Mouse (Mus musculus) spleen, adult 2 months (tissue): ENCODE data around the gene Fgfr2. TPM values are rescaled to one million over a fixed set of nuclear protein-coding genes. Genes with fewer than 3 reads are reported as not detected.

ENCODE experiments used
- DNase-seq, 2 experiments: peaks; one replicate each; pipeline versions ENCODE4 v3.0.0 to v3.0.0-alpha.2; 2012 to 2021; ENCODE audit warnings: low spot score in 2 of 2, low read depth in 1 of 2
- H3K27ac ChIP-seq: fragments of 200-500 bp; 2 replicates; pipeline ENCODE4 v1.5.1; 2012; ENCODE audit warnings: low read length, inconsistent platforms; ENCODE audit not compliant: insufficient read depth
- H3K27me3 ChIP-seq: fragments of 200-500 bp; 2 replicates; pipeline ENCODE4 v1.6.1; 2012; ENCODE audit warnings: mild to moderate bottlenecking, moderate library complexity, low read length, inconsistent platforms; ENCODE audit not compliant: control insufficient read depth, insufficient read depth
- H3K36me3 ChIP-seq: fragments of 200-500 bp; 2 replicates; pipeline ENCODE4 v1.6.1; 2012; ENCODE audit warnings: mild to moderate bottlenecking, low read length, inconsistent platforms; ENCODE audit not compliant: control insufficient read depth, insufficient read depth
- H3K4me1 ChIP-seq: fragments of 200-500 bp; 2 replicates; pipeline ENCODE4 v1.6.1; 2011; ENCODE audit warnings: inconsistent platforms; ENCODE audit not compliant: control insufficient read depth, insufficient read depth, insufficient read length
- H3K4me3 ChIP-seq: fragments of 200-500 bp; 2 replicates; pipeline ENCODE4 v1.5.1; 2011; ENCODE audit warnings: mild to moderate bottlenecking, inconsistent platforms; ENCODE audit not compliant: insufficient read depth, insufficient read length; ENCODE audit errors: extremely low read depth
- CTCF ChIP-seq: fragments of 200-500 bp; IDR thresholded peaks from 2 replicates; pipeline ENCODE4 v1.5.1; 2011; ENCODE audit warnings: mild to moderate bottlenecking, inconsistent platforms; ENCODE audit not compliant: insufficient read depth, insufficient read length, insufficient replicate concordance; ENCODE audit errors: extremely low read depth
- POLR2A ChIP-seq: fragments of 200-500 bp; IDR thresholded peaks from 2 replicates; pipeline ENCODE4 v1.6.1; 2011; ENCODE audit warnings: low read depth, low read length, inconsistent platforms
- WGBS: fragments of 180-500 bp; shearing (Covaris S2); methylation state at CpG from one replicate; pipeline ENCODE4 v1.1.7; 2018; 5-methylcytosine and 5-hydroxymethylcytosine counted together
- polyA plus RNA-seq: library from polyadenylated mRNA; depleted of rRNA; stranded (reverse); fragments of >200 nt; gene quantifications from 2 replicates; pipeline ENCODE4 v1.2.3, GENCODE M21; 2012

The Fgfr2 gene
- polyA plus RNA-seq, 1 experiment = 1.6 TPM

DNA sequence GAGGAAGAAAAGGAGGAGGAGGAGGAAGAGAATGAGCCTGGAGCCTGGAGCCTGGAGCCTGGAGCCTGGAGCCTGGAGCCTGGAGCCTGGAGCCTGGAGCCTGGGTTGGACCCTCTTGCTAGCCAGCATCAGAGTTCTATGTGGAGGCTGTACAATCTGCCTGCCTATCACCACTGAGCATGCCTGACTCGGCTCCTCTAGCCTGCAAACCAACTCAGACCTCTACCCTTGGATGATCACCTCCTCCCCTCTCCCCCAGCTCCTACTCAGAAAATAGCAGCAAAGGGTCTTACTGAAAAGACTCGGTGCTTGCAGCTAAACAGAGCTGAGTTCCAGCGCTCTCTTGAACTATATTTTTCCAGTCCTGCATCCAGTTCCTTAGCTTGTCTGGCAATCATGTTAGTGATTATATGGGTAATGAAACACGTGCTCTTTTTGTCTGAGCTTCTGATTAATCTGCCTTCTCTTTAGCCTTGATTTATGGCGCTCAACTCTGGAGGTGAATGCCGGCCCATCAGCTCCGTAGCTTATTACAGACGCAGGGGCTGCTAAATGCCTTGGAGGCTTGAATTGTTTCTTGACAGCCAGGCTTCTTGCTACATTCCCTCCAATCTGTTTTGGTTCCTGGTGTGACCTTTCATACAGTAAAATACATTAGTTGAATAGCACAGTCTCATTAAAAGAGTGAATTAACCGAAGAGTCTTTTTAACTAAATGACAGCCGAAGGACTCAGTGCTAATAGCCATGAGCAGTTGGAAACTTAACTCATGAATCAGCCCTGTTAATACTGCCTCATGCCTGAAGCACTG lies 1345.5 kb downstream of the Fgfr2 start:
- H3K4me1 ChIP-seq = no peaks in the 10 kb centered on the region
- no peak overlapping the region for H3K27ac ChIP-seq
- 69% methylated on average over 10 of the region's 10 CpGs for WGBS
- DNase-seq = no peak
- TF ChIP-seq POLR2A (no peak), CTCF (no peak)
- H3K4me3 ChIP-seq = no peak overlapping the region
- H3K36me3 ChIP-seq = no peaks in the 10 kb centered on the region
- no peaks in the 10 kb centered on the region for H3K27me3 ChIP-seq

GRCm38 (mm10) chr7:131776191-131776752 lies 1346.9 kb downstream of the Fgfr2 start:
- H3K4me1 ChIP-seq = no peaks in the 10 kb centered on the region
- no peak for DNase-seq
- no peak overlapping the region for H3K27ac ChIP-seq
- TF ChIP-seq POLR2A = no peak
- H3K36me3 ChIP-seq = no peaks in the 10 kb centered on the region
- H3K4me3 ChIP-seq = no peak overlapping the region
- no peaks in the 10 kb centered on the region for H3K27me3 ChIP-seq
- 86% methylated on average over 16 of the region's 16 CpGs for WGBS

DNA sequence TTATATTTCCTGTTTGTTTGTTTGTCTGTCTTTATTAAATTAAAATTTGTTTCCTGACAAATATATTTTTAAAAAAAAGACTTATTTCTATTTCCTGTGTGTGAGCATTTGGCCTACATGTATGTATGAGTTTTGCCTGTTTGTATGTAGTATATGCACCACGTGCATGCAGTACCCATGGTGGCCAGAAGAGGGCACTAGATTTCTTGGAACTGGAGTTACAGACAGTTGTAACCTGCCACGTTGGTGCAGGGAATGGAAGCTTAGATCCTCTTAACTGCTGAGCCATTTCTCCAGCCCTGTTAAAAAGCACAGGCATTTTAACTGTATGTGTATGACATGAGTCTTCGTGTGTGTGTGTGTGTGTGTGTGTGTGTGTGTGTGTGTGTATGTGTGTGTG lies 1365.2 kb downstream of the Fgfr2 start:
- WGBS = 88% methylated on average over 3 of the region's 3 CpGs
- Histone ChIP-seq H3K27ac (no peak overlapping the region), H3K4me1 (no peaks in the 10 kb centered on the region), H3K27me3 (no peaks in the 10 kb centered on the region), H3K4me3 (no peak overlapping the region), H3K36me3 (no peaks in the 10 kb centered on the region)
- no peak for TF ChIP-seq CTCF
- TF ChIP-seq POLR2A = no peak
- no peak for DNase-seq

GRCm38 (mm10) chr7:131747152-131748010 lies 1375.8 kb downstream of the Fgfr2 start:
- Histone ChIP-seq H3K4me3 (no peak overlapping the region), H3K27ac (no peak overlapping the region), H3K4me1 (no peaks in the 10 kb centered on the region), H3K36me3 (no peaks in the 10 kb centered on the region), H3K27me3 (no peaks in the 10 kb centered on the region)
- no peak for TF ChIP-seq CTCF
- TF ChIP-seq POLR2A = no peak
- no peak for DNase-seq
- 79% methylated on average over 16 of the region's 16 CpGs for WGBS

DNA sequence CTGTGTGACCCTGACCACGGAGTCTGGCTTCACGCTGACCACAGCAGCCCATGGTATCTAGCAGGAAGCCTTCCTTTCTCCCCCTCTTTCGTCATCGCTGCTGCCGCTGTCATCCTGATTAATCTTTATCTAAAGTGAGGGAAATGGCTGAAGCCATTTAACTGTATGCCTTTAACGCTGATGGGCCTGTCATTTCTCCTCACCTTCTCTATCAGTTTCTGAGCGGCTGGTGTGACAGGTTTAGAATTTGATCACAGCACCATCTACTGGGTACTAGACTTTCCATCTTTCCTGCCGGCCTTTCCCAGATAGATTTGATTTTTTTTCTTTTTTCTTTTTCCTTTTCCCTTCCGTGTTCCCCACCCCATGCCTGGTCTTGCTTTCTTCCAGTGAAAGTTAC lies 1376.4 kb downstream of the Fgfr2 start:
- TF ChIP-seq POLR2A (no peak), CTCF (no peak)
- no peak for DNase-seq
- WGBS = 32% methylated on average over 9 of the region's 9 CpGs
- H3K36me3 ChIP-seq = no peaks in the 10 kb centered on the region
- no peak overlapping the region for H3K27ac ChIP-seq
- no peaks in the 10 kb centered on the region for H3K4me1 ChIP-seq
- no peaks in the 10 kb centered on the region for H3K27me3 ChIP-seq
- no peak overlapping the region for H3K4me3 ChIP-seq

DNA sequence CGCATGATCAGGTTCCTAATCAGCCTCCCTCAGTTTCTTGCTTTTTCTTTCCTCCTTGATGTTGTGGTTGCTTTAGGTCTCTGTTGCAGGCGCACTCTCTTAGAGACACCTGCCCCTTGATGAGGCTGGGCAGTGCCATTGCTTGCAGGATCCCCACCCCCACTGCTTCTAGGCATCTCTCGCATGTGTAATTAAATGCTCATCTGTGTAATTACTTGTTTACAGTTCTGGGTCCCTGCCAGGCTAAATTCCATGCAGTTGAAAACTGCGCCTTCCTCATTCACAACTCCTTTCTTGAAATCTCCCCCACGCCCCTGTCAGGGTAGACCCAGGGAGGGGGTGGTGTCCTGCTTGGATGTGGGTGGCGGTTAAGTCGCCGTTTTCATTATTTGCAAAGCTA lies 1380.0 kb downstream of the Fgfr2 start:
- Histone ChIP-seq H3K27ac (no peak overlapping the region), H3K4me3 (no peak overlapping the region), H3K4me1 (no peaks in the 10 kb centered on the region), H3K36me3 (no peaks in the 10 kb centered on the region), H3K27me3 (no peaks in the 10 kb centered on the region)
- TF ChIP-seq POLR2A (no peak), CTCF (no peak)
- no peak for DNase-seq
- 62% methylated on average over 8 of the region's 8 CpGs for WGBS
